Mouse (Mus musculus): ENCODE measurements at regions not wholly inside any gene's neighbourhood (a gene's known extent, or its start where the extent isn't known, plus 50 kb on each side); places are given as distances from the start of the nearest gene placed in this dataset.

DNA sequence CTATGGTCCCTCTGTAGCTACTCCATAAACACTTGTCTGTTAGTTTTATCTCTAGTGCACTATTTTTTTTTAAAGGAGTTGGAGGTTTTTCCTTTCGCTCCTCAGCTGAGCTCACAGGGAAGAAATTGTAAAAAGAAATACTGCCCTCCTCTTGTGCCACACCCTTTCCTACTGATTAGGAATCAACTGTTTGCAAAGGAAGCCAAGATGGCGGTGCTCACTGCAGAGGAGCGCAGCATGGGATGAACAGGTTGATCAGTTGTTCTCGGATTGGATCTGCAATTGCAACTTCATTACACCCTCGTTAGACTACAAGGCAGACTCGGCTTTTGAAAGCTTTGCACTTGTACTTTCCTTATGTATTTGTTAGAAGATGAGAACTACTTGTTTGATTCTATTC lies 218.2 kb downstream of the Klf5 start:
- no peak for DNase-seq (ENCODE audit: low read depth in 1 of 2, low spot score in 2 of 2)

DNA sequence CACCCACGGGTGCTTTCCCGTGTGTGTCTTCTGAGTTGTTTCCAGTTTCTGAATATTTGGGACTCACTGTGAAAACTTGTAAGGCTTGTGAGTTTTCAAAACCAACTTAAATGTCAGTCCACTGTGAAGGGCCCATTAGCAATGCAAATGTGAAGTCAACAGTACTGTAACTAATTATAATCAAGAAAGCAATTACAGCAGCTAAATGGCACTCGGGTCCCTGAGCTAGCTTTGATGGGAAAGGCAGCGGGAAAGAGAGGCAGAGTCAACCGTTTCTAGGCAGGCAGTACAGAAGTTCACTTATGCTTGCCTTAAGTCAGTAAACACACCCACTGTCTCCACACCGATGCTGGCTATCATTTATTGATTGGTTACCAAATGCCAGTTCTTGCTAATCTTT lies 221.9 kb downstream of the Klf5 start:
- DNase-seq (ENCODE audit: low read depth in 1 of 2, low spot score in 2 of 2): no peak

DNA sequence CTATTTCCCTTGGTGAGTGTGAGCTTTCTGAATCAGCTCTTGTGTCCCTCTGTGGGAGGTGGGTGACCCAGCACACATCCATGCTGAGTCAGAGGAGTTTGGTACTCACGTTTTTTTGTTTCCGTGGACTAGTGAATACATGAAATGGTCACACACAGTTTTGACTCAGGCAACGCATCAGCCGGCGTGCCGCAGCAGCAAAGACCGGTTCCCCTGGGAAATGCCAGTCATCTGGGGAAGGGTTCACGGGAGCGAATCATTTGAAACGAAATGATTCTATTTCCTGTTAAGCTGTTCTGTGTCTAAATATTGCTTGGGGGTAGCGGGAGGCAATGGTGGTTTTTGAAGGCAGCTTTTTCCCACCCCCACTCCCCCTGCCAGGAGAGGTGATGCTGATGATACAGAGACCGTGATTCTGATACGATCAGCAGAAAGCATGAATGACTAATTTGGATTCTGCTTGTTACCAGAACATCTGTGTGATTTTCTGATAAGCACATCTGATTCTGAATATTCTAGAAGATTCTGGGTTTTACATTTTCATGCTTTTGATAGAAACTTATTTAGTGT lies 223.5 kb downstream of the Klf5 start:
- no peak for DNase-seq (ENCODE audit: low read depth in 1 of 2, low spot score in 2 of 2)

DNA sequence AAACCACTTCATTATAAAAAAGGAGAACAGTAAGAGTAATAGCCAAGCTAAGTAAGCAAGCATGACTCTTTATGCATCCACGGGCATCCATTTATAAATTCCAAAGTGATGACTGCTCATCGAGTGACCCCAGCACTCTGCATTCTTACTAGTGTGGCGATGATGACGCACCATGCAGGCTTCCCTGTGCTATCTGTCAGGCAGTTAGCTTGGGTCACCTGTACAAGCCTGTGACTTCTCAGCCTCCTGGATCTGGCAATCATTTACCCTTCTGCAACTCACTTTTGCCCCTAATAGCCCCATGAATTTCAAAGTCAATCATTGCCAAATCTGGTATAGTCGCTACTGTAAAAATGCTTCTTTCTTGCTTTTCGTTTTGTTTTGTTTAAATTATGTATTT lies 237.3 kb downstream of the Klf5 start:
- DNase-seq (ENCODE audit: low read depth in 1 of 2, low spot score in 2 of 2): no peak

DNA sequence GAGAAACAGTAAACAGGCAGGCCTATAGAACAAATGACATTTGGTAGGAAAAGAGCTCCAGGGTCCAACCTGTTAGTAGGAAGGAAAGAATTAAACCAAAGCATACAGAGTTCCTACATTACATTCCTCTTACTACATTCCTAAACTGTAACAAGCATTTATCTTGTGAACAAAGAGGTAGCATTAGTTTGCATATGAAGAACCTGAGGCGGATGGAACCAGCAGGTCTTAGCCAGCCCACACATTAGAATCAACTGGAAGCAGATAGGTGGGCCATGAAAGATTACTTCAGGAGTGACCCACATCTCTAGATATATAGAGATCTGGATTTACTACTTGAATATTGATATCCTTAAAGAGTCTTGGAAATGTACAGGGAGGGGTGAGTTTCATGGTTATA lies 238.8 kb downstream of the Klf5 start:
- no peak for DNase-seq (ENCODE audit: low read depth in 1 of 2, low spot score in 2 of 2)

DNA sequence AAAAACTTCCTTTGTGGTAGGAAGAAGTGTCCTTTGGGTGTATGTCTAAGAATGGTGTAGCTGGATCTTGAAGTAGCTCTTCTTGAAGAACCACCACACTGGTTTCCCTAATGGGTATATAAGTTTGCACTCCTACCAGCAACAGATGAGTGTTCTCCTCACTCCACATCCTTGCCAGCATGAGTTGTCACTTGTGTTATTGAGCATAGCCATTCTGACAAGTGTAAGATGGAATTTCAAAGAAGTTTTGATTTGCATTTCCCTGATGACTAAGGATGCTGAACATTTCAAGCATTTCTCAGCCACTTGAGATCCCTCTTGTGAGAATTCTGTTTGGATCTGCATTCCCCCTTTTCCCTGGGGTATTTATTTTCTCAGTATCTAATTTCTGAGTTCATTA lies 243.2 kb downstream of the Klf5 start:
- no peak for DNase-seq (ENCODE audit: low read depth in 1 of 2, low spot score in 2 of 2)

DNA sequence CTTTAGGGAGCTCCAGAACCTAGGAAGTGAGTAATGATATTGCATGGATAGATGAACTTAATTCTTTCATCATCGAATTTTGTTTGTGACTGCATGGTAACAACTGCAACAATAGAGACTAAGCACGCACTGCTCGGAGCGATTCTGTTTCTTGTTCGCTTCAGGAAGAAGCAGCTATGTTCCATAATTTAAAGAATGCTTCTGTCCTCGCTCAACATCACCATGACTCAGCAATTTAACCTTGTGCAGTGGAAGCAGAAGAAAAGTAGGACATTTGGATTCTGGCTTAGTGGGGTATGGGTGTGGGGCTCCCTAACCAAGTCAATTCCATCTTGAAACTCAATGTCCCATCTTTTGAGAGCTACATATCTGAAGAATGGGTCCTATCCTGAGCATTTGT lies 249.4 kb downstream of the Klf5 start:
- DNase-seq (ENCODE audit: low read depth in 1 of 2, low spot score in 2 of 2): no peak

DNA sequence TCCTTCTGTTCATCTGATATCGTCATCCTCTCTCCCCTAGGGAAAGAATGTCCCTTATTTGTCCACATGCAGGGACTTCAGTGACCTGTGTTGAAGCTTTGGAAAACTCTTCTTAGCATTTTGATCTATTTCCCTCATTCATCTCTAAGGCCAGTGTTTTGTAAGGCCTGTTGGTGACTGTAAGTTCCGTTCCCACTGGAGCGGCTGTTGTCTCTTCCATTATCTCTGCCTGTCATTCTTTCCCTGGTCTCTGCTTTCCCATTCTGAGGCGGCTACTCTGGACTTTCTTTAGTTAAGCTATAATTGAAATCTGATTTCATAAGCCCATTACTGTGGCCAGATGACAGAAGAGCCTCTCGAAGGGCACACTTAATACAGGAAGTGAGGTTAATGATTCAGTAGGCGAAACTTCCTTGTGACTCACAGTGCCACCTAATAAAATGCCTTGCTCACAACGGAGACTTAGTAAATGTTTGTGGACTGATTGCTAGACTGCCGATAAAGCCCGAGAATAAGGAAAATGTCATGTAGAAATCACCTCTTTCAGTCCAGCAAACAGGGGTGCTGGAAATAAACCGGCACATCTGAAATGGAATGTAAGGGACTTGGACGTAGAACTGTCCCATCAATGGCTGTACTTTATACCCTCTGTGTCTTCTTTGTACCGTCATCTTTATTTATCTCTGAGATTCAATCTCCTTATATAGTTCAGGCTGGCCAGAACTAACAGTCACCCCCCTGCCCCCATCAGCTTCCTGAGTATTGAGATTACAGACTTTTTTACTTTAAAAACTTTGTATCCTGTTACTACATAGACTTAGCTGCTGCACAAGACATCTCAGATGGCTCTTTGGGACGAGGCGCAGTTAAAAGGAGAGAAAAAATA lies 250.1 kb downstream of the Klf5 start:
- no peak for DNase-seq (ENCODE audit: low read depth in 1 of 2, low spot score in 2 of 2)

DNA sequence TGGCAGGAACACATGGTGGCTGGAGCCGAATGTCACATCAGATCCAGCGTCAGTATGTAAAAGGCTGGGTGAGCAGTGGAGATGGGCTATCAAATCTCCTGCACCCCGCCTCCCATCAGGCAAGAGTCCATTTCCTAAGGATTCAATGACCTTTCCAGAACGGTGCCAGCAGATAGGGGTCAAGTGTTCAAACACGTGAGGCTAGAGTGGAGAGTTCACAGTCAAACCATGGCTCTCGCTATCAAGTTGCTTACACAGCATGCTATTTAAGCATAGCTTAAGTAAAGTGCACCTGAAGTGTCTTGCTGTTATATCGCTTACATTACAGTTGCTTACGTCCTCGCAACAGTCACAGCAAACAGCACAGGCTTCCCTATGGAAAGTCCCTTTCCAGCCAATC lies 265.5 kb downstream of the Klf5 start:
- no peak for DNase-seq (ENCODE audit: low read depth in 1 of 2, low spot score in 2 of 2)

DNA sequence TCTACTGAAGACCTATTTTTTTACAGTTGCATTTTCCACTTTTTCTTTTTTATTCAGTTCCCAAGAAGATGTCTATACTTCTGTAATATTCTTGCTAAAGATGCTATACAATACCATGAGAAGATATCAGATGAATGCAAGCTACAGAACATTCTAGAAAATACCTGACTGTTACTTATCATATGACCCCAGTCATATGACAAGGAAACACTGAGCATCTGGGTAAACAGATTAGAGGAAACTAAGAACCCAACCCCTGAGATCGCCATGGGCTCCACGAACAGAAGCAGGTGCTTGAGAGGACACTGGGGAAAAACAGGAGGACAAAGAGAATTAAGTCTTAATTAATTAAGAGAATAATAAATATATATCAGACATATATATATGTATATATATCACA lies 275.7 kb downstream of the Klf5 start:
- no peak for DNase-seq (ENCODE audit: low read depth in 1 of 2, low spot score in 2 of 2)

DNA sequence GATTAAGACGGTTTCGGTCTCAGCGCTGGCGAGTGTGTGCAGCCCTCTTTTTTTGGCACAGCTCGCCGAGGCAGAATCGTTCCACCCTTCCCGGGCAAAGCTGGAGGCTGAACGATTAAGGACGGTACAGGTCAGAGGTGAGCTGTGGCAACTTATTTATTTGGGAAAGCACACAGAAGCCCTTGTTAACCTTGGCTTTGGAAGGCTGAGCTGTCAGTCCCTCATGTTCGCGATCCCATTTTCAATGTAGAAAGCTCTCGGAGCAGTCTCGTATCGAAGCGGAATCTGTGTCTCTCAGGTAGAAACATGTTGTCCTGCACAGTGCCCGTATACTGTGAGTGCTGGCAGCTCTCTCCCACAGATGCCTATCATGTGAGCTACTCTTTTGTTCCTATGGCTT lies 280.2 kb downstream of the Klf5 start:
- no peak for DNase-seq (ENCODE audit: low read depth in 1 of 2, low spot score in 2 of 2)

DNA sequence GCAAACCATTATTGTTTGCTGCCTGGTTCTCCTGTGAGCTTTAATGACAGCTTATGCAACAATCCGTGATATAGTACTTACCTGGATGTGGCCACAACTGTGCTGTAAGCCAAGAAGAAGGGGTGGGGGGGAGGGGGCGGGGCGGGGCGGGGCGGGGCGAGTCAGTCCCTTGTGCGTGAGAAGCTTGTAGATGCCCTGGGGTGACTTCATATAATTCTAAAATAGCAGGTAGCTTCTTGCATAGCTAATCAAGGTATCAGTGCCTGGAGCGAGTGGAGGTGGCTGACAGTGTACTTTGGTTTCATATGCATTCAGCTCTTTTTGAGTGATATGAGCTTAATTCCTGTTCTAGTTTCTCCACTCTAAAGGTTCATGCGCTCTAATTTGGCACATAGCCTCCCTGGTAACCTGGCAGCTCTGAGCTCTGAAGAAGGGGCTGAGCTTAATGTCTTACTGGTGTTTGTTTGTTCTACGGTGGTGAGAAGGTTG lies 280.8 kb downstream of the Klf5 start:
- DNase-seq (ENCODE audit: low read depth in 1 of 2, low spot score in 2 of 2): no peak

DNA sequence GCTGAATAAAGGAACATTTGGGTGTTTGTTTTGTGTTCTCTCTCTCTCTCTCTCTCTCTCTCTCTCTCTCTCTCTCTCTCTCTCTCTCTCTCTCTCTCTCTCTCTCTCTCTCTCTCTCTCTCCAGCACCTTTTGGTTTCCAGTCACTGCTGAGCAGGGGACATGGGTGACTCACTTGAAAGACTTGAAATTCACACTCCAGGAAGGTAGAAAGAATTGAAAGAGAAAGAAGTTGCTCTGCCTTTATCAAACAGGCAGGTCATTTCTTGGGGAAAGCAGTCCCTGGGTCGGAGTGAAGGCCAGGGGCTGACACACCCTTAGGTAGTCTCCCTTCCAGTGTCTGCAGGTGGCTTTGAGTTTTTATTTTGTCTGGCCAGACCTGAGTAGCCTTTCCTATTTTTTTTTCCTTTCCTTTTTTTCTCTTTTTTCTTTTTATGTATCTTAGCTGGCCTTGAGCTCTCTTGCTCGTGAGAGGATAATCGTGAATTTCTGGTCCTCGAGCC lies 281.3 kb downstream of the Klf5 start:
- DNase-seq (ENCODE audit: low read depth in 1 of 2, low spot score in 2 of 2): no peak

DNA sequence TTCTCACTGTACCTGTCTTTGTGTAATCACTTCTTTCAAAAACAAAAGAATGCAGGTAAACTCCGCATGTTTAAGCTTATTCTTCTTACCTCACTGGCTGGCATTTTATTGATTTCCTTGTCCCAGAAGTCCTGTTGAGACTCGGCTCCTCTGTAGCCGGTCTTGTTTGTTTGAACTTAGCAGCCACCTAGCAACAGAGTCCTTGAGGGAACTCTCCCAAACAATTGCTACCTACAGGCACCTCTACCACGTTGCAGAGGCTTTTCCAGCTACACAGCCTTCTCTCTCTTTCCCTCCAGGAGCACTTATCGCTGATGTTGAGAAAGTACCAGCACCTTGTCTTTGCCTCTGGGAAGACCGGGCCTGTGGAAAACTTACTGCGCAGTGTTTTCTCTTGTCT lies 285.7 kb downstream of the Klf5 start:
- DNase-seq (ENCODE audit: low read depth in 1 of 2, low spot score in 2 of 2): no peak

DNA sequence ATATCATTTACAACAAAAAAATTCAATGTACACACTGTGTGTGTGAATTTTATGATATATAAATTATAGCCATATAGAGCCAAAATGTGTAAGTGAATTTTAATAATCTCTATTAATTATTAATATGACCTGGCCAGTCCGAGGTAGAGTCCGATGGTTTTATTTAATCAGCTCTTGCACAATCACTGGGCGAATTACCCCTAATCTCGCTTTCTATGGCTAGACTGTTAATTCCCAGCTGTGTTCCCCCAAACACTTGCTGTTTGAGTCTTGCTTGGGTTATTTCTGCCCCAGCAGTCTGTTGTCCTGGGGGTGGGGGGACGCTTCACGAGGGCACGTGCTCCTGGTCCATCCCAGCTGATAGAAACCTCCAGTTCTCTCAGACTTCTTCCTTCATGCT lies 287.5 kb downstream of the Klf5 start:
- no peak for DNase-seq (ENCODE audit: low read depth in 1 of 2, low spot score in 2 of 2)

DNA sequence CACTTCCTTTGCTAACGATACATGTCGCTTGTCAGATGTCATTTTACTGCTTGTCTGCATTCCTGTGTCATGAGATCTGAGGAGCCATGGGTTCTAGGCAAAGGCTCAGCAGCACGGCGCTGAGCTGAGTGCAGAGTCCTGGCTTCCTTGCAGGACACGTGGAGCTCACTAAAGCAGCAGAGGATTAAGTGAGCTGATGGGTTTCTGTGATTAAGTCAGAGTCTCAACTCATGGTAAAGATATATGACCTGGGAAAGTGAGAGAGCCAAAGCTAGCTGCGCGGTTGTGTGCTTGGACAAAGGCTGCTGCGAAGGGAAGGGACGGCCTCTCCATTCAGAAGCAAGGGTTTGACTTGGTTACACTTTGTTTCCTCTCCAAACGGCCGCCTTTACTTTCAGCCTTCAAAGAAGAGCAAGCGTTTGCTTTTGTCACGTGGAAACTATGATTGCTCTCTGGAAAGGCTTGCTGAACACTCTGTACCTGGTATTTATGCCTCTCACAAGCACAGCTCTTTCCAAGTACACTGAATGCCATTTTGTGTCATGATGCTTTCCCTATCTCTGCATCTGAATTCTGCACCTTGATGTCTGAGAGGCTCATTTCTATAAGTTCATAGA lies 292.5 kb downstream of the Klf5 start:
- DNase-seq (ENCODE audit: low read depth in 1 of 2, low spot score in 2 of 2): no peak

DNA sequence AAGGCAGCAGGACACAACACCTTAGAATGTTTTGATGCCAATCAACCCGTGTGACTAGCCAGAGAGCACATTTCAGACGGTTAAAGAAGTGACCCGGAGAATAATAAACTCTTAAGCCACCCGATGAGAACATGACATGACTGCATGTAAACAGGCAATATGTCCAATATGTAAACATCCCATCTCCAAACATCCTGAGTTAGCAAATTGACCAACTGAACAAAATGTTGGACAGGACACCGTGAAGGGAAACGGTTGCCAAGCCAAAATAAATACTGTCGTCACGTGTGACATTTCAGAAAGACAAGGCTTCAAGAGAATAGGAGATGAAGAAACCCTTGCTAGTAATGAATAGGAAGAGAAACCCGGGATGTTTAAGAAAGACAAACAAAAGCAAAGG lies 294.4 kb downstream of the Klf5 start:
- DNase-seq (ENCODE audit: low read depth in 1 of 2, low spot score in 2 of 2): no peak

DNA sequence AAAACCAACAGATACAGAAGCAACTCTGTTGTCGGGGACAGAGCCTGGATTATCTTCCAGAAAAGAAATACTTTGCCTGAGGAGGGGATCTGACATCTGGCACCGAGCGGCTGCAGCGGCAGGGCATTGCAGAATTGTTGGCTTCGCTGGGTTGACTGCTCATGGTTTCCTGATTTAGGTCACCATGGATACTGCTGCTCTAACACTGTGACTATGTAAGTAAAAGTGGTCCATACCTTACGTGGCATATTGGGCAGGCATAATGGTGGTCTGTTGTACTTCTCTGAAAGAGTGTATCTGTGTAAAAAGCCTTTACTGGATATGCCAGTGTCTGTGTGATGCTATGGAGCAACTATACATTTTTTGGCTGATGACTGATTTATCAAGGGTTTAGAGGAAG lies 295.4 kb downstream of the Klf5 start:
- DNase-seq (ENCODE audit: low read depth in 1 of 2, low spot score in 2 of 2): no peak

DNA sequence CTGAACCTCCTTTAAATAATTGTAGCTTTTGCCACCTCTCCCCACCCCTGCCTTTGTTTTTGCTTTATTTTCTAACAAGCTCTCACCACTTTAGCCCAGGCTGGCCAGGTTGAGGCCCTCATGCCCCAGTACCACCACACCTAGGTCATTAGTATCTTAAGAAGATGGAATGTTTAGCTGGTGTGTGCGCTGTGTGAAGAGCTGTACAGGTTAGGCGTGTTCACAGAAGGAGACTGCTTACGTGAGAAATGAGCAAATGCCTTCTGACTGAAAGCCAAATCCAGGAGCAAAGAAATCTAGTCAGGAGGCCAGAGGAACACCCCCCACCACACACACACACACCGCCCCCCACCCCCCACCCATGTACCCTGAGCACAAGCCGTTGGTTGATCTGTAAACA lies 303.4 kb downstream of the Klf5 start:
- DNase-seq (ENCODE audit: low read depth in 1 of 2, low spot score in 2 of 2): no peak

DNA sequence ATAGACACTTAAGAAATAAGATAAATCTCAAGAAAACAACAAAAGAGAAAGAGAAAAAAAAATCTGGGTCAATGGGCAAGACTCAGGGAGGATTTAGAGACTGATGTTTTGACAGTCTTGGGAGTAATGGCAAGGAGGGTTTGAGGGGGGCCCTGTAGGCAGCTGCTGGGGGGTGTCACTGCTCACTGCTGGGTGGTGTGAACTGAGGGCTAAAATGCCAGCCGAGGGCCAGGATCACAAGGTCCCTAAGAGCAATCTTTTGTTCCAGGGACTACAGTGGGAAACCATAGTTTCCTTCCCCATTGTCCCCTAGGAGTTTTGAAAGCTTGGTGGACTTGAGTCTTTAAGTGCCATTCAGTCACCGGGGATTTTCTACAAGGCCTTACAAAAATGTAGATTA lies 304.8 kb downstream of the Klf5 start:
- no peak for DNase-seq (ENCODE audit: low read depth in 1 of 2, low spot score in 2 of 2)

DNA sequence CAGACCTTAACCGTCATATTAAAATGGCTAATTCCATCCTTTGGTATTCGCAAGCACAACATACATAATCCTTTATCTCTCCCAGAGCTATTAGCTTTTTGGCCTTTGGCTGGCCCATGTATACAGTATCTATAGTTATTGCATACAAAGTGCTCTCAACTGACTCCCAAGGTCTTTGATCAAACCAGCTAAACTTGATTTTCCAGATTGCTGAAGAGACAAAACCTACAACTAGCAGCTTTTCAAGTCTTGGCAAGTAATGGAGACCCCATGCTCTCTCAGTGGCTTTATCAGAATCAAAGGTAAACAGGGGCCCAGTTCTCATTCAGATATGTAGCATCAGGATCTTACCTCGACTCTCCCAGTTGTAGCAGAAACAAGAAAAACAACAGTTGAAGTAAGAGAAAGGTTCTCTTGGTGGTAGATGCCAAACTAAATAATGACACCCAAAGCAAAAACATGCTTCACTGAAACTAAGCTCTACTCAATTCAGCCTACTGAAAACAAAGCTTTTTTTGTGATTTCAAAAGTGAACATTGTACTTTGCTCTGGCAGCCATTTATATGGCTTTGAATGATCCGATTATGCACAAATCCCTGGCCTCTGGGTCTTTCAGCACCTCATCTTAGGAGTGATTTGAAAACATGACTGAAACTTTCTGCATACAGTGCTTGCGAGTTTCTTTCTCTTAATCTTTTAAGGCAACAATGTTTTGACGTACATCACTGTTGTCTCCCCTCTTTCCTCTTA lies 307.0 kb downstream of the Klf5 start:
- DNase-seq (ENCODE audit: low read depth in 1 of 2, low spot score in 2 of 2): no peak

DNA sequence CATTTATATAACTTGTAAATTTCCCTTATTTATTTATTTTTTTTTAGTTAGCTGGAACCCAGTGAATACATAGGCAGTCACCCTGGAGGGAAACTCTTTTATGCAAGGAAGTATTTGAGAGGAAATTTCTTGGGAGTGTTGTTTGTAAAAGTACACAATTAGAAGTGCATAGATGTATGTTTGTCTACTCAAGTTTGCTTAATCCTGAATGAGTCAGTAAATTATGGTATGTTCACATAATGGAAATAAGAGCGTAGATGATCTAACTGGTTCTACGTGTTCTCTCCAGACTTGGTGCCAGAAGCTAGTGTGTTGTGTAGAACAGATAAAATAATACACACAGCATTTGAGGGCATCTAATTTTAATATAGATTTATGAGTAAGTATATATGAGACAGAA lies 310.5 kb downstream of the Klf5 start:
- no peak for DNase-seq (ENCODE audit: low read depth in 1 of 2, low spot score in 2 of 2)

Measured in monocyte, adult 2 months (primary cell).